Mouse (Mus musculus) retina, postnatal 7 days (tissue): ENCODE results near the gene Cuedc2.

Experiments used
- DNase-seq: peaks from one replicate; pipeline ENCODE4 v3.0.0-alpha.2; 2012; ENCODE audit warnings: low read depth, low spot score

Gene Cuedc2

GRCm38 (mm10) chr19:46338331-46338936, at the start of gene Cuedc2:
Gene Cuedc2 (minus strand): TSS chr19:46338702.
- peak; percentile 95 for DNase-seq

- no peak for DNase-seq
Measured at GRCm38 (mm10) chr19:46382275-46382674, 43.8 kb upstream of the Cuedc2 start.

GRCm38 (mm10) chr19:46375891-46376290, 37.4 kb upstream of the Cuedc2 start:
- DNase-seq: no peak

- no peak for DNase-seq
Measured at GRCm38 (mm10) chr19:46375489-46375888, 37.0 kb upstream of the Cuedc2 start.

- no peak for DNase-seq
Measured at GRCm38 (mm10) chr19:46374477-46375088, 36.1 kb upstream of the Cuedc2 start.

- peak; percentile 37 for DNase-seq
Measured at GRCm38 (mm10) chr19:46369204-46369603, 30.7 kb upstream of the Cuedc2 start.

- DNase-seq: no peak
Measured at GRCm38 (mm10) chr19:46367798-46368590, 29.5 kb upstream of the Cuedc2 start.

- DNase-seq: no peak
Measured at GRCm38 (mm10) chr19:46363294-46364009, 24.9 kb upstream of the Cuedc2 start.

- no peak for DNase-seq
Measured at GRCm38 (mm10) chr19:46362104-46362503, 23.6 kb upstream of the Cuedc2 start.

- DNase-seq: no peak
Measured at GRCm38 (mm10) chr19:46358381-46358780, 19.9 kb upstream of the Cuedc2 start.

GRCm38 (mm10) chr19:46357344-46358280, 19.1 kb upstream of the Cuedc2 start:
- DNase-seq: no peak

GRCm38 (mm10) chr19:46356701-46357138, 18.2 kb upstream of the Cuedc2 start:
- peak; percentile 83 for DNase-seq

- DNase-seq: no peak
Measured at GRCm38 (mm10) chr19:46350168-46350932, 11.8 kb upstream of the Cuedc2 start, which contains the start of gene 2310034G01Rik. Gene 2310034G01Rik (minus strand): TSS chr19:46350302.

- DNase-seq: no peak
Measured at GRCm38 (mm10) chr19:46349550-46349949, 11.0 kb upstream of the Cuedc2 start.

- peak; percentile 77 for DNase-seq
Measured at GRCm38 (mm10) chr19:46348761-46349458, 10.4 kb upstream of the Cuedc2 start.

- DNase-seq: no peak
Measured at GRCm38 (mm10) chr19:46347936-46348668, 9.6 kb upstream of the Cuedc2 start.

- no peak for DNase-seq
Measured at GRCm38 (mm10) chr19:46347146-46347545, 8.6 kb upstream of the Cuedc2 start.

GRCm38 (mm10) chr19:46344710-46345419, 6.4 kb upstream of the Cuedc2 start:
- no peak for DNase-seq
